Mouse (Mus musculus): ENCODE data around the gene Zscan5b.

DNA sequence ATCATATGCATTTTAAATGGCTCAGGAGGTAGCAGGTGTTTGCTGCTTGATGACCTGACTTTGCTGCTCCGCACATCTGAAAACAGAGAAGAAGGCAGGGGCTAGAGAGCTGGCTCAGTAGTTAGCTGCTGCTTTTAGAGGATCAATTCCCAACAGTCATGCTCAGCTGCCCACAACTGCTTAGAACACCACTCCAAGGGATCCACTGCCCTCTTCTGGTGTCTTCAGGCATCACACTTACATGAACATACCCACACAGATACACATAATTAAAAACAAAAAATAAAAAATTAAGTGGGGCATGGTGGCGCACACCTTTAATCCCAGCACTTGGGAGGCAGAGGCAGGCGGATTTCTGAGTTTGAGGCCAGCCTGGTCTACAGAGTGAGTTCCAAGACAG lies 40.0 kb downstream of the Zscan5b start:
- no peak for TF ChIP-seq POLR2A (IDR thresholded peaks at IDR 0.05; ENCODE audit: extremely low read depth, insufficient read depth, low read length)
- TF ChIP-seq CTCF (IDR thresholded peaks at IDR 0.05; ENCODE audit: low read depth, low read length) = peak; percentile 50
